Mouse (Mus musculus) E14TG2a.4 (cell line): ENCODE measurements around the gene Grk6.

ENCODE experiments used
- CTCF ChIP-seq: conservative IDR thresholded peaks from 2 replicates; pipeline ENCODE4 v1.5.1; 2014; ENCODE audit warnings: low read length
- NANOG ChIP-seq: IDR thresholded peaks from 2 replicates; pipeline ENCODE4 v1.6.1; 2014; ENCODE audit warnings: borderline replicate concordance, low read length, mixed read lengths
- POU5F1 ChIP-seq: IDR thresholded peaks from 2 replicates; pipeline ENCODE4 v1.6.1; 2014; ENCODE audit warnings: low read length, borderline replicate concordance

DNA sequence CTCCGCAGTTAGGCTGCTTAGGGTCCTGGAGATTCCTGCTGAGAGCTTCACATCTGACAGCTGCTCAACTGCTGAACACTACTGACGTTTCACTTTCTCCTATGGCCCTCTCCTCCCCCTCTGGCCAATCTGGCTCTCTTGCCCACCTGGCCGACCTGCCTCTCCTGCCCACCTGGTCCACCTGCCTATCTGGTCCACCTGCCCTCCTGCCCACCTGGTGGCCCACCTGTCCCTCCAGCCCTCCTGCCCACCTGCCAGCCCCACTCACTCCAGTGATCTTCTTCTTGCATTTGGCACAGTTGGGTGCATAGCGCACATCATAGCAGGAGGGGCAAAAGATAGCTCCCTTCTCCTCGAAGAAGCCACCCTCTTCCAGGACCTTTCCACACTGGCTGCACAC lies 59.5 kb downstream of the Grk6 start:
- TF ChIP-seq CTCF (no peak), POU5F1 (no peak), NANOG (no peak)
